Mouse (Mus musculus) left cerebral cortex, postnatal 36 days (tissue): ENCODE measurements around the gene C1galt1. TPM values are rescaled to one million over a fixed set of nuclear protein-coding genes. Genes with fewer than 3 reads are reported as not detected.
A peak's percentile ranks its signal among the peaks of the same experiment; 100 is the strongest.

Experiments
- DNase-seq, 2 experiments: peaks; one replicate each; pipeline ENCODE4 v3.0.0; 2021 to 2022; ENCODE audit warnings: low spot score in 2 of 2, mixed read lengths in 1 of 2
- intact Hi-C: fragments of 180-260 bp; cut with DNase I; formaldehyde crosslinking; loops from one replicate; pipeline ENCODE4 v1.15.1; 2025
- total RNA-seq, 2 experiments: library from RNA; stranded (reverse); gene quantifications; 2 replicates each; pipeline ENCODE4 v1.2.3; 2021

C1galt1 gene
- 10 to 100 TPM; 14.2 to 14.3 TPM for total RNA-seq

DNA sequence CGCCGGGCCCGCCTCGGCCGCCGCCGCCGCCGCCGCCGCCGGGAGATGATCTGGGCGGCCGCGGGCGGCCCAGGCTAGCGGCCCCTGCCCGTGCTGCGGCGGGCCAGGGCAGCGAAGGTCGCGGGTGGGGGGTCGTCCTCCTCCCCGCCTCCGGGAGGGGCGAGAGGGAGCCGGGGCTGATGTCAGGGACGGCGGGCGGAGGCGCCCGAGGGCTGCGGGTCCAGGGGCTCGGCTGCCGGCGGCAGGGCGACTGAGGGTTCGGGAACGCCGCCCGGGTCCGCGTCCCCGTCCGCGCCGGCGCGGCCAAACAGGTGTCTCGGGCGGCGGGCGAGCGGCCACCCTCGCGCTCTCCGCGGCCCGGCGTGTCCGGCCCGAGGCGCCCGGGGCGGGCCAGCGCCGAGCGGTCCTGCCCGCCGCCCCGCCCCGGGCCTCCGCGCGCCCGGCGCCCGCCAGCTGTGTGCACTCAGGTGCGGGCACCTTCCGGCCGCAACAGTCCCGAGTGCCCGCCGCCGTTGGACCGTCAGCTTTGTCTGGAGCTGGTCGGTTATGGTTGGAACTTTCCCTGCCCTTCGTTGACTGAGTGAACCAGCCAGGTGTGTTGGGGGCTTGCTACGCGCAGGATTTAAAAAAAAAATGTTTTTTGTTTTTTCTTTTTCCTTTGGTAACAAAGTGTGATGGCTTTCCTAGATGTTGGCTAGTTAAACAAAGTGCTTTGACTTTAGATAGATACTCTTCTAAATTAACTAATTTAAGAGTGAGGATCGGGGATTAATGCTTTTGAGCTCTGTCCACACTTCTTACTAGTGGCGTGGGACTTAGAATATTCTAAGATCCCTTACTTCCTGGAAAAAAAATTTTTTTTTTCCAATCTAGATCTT lies at the start of gene C1galt1:
Gene C1galt1, plus strand, starts transcription at position 41 of the 878 bp plus-strand sequence.
- intact Hi-C loops = loop anchor here (5.0 kb wide), 1 partner anchor 337 kb away; no protein-coding TSS in a partner anchor
- peak in 1 of 2 experiments; percentile 14 for DNase-seq

- intact Hi-C loops = no loop called here
- DNase-seq = no peak
These were observed 44.7 kb upstream of the C1galt1 start for GRCm38 (mm10) chr6:7799969-7800368.

- intact Hi-C loops = no loop called here
- DNase-seq = no peak
These were observed 40.7 kb upstream of the C1galt1 start for GRCm38 (mm10) chr6:7803765-7804542.

DNA sequence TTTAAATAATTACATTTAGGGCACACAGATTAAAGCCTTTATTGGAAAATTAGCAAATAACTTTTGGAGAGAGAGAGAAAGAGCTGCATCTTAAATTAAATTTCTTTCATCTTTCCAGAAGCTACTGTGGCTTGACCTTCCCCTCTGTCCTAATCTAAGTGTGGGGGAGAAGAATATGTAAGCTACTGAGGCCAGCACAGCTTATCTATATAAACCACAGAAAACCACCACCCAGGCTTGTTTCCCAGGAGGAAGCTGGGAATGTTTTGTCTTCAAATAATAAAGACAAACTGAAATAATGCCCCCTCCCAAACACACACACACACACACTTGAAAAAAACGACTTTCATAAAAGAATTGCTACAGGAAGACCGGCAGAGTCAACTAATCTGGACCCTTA lies 30.5 kb upstream of the C1galt1 start:
- DNase-seq = no peak
- intact Hi-C loops = no loop called here

GRCm38 (mm10) chr6:7816233-7816632 lies 28.4 kb upstream of the C1galt1 start:
- intact Hi-C loops = no loop called here
- DNase-seq = no peak

GRCm38 (mm10) chr6:7822688-7823087 lies 22.0 kb upstream of the C1galt1 start:
- intact Hi-C loops = no loop called here
- DNase-seq = no peak

DNA sequence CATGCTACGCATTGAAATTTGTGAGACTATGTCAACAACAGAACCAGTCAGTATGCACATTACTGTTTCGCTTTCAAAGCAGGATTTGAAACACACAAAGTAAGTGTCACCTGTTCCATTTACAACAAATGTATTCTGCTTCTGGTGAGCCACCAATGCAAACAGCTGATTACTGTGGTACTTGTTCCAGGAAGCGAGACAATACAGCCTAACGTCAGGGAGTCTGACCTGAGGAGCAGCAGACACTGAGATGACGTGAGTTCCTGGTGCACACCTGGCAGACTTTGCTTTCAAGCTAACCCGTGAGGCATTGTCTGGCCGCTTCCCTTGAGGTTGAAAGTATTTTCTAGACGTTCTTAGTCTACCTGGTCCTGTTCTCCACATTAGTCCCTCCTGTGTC lies 13.8 kb upstream of the C1galt1 start:
- intact Hi-C loops = no loop called here
- no peak for DNase-seq

- intact Hi-C loops = no loop called here
- no peak for DNase-seq
These were observed 12.0 kb upstream of the C1galt1 start for GRCm38 (mm10) chr6:7832564-7833175.

DNA sequence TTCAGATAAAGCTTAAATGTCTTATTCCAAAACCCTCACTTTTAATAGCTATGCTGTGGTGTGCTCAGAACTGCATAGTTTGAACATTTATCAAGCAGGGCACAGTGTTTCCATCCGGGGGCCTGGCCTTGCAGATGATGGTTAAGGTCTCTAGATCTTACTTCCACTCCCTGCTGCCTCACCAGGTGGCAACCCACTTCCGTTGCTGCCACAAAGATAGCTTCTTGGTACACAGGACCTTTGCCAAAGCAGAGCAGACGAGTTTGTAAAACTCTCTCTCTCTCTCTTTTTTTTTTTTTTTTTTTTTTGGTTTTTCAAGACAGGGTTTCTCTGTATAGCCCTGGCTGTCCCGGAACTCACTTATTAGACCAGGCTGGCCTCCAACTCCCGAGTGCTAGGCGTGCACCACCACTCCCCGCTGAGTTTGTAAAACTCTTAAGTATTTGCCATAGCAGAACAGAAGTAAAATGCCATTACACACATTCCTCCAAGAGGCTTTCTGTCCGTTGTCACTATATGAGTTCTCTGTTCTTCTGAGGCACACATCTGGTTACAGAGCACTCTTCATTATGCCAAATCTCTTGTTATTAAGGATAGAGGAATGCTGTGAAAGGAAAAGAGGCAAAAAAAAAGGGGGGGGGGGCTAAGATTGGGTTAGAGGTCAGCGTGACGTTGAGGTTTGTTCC lies 773 bp upstream of the C1galt1 start:
- intact Hi-C loops = no loop called here
- no peak for DNase-seq

- intact Hi-C loops = no loop called here
- peak; percentile 95 to 96 for DNase-seq
These were observed 235 bp upstream of the C1galt1 start for GRCm38 (mm10) chr6:7844412-7844801.

DNA sequence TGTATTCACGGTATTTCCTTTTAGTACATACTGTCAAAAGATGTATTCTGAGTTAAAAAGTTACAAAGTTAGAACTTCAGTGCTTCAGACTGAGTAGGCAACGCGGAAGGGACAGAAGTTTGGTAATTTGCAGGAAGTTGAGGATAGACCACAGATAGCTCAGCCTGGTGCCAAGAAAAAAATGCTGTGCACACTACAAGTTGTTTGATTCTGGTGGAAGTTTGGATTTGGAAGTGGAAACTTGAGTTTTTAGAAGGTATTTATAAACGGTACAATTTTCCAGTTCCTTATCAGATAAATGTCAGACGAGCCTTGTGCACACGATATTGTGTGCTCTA lies 1.0 kb downstream of the C1galt1 start:
- DNase-seq = no peak
- intact Hi-C loops = loop anchor here (5.0 kb wide), 1 partner anchor 337 kb away; no protein-coding TSS in a partner anchor

- DNase-seq = no peak
- intact Hi-C loops = loop anchor here (5.0 kb wide), 1 partner anchor 335 kb away; no protein-coding TSS in a partner anchor
These were observed 2.2 kb downstream of the C1galt1 start for GRCm38 (mm10) chr6:7846726-7847439.

GRCm38 (mm10) chr6:7847890-7848508 lies 3.4 kb downstream of the C1galt1 start:
- intact Hi-C loops = loop anchor here (5.0 kb wide), 1 partner anchor 334 kb away; no protein-coding TSS in a partner anchor
- DNase-seq = no peak

DNA sequence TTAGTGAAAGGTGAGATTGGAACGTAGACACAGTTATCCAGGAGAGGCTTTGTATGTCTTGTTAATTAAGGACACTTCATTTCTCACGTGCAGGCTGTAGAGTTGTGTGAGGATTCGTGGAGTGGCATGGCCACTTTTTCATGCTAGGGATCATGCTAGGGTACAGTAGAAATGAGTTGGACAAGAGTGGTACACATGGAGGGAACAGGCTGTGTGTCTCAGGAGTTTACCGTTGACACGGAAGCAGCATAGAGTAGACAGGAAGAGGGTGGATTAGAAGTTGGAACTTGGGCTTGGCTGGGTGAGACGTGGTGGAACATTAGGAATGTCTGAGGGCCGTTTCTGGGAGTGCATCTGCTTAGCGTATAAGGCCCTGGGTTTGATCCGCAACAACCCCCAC lies 4.1 kb downstream of the C1galt1 start:
- intact Hi-C loops = loop anchor here (5.0 kb wide), 1 partner anchor 334 kb away; no protein-coding TSS in a partner anchor
- no peak for DNase-seq

DNA sequence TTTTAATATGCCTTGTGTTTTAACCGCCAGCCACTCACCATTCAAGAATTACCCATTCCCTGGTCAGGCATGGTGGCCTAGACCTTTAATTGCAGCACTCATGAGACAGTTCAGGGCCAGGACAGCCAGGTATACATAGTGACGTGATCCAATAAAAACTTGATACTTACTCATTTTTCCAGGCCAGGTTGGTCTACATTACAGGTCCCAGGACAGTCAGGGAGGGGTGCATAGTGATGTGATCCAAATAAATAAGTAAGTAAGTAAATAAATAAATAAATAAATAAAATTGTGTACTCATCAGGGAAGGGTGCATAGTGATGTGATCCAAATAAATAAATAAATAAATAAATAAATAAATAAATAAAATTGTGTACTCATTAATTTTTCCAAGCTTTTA lies 6.4 kb downstream of the C1galt1 start:
- DNase-seq = no peak
- intact Hi-C loops = no loop called here

DNA sequence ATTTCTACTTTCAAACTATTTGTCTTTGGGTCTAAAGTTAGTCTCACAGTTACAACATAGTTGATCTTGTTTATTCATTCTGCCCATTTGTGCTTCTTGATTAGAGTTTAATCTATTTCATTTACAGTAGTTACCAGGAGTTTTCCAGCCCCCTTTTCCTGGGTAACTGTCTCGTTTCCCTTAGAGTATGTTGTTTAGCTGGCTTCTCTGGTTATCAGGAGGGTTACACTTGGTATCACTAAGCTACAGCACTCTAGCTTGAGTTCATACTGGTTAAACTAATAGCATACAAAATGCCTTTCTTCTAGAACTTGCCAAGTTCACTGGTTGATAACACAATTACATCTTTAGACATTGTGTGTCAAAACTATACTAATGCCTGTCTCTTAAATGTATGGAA lies 8.3 kb downstream of the C1galt1 start:
- no peak for DNase-seq
- intact Hi-C loops = no loop called here

GRCm38 (mm10) chr6:7853461-7853860 lies 8.8 kb downstream of the C1galt1 start:
- intact Hi-C loops = no loop called here
- no peak for DNase-seq

DNA sequence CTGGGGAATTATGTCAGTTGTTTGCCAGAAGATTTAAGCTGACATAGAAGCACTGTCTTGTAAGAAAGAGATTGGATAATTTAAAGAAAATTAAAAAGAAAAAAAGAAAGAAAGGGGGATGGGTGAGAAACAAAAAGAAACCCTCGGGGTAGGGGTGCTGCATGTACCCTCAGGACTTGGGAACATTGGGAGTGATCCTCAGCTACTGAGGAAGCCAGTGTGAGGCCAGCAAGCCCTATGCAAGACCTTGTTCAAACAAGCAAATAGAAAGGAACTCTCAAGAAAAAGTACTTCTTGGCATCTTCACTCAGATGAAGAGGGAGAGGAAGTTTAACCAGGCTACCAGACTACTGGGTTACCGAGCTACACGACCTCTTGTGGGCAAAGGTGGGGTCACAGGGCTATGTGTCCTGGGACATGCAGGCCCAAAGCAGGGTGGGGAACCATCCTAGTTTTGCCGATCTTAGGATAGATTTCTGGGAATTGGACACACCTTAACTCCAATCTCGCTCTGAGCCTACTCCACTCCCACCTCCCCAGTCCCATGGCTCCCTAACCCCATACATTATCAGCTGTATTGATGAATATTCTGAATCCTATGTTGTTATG lies 12.1 kb downstream of the C1galt1 start:
- DNase-seq = no peak
- intact Hi-C loops = no loop called here
